Mouse (Mus musculus) adrenal gland, postnatal 36 days (tissue): ENCODE measurements around the gene Wdr44. TPM values are rescaled to one million over a fixed set of nuclear protein-coding genes. Genes with fewer than 3 reads are reported as not detected.
"Not testable (repeated sequence)": the region's sequence is repeated elsewhere in the genome, so short reads cannot be mapped to it uniquely, and the experiment has no call there.

ENCODE experiments used
- DNase-seq, 2 experiments: peaks; one replicate each; pipeline ENCODE4 v3.0.0; 2021; ENCODE audit warnings: mixed read lengths in 1 of 2
- long read RNA-seq, 2 experiments: library from polyadenylated mRNA; stranded (forward); transcript quantifications; one replicate each; pipeline ENCODE4 v2.0.0; 2021; ENCODE audit warnings: borderline sequencing depth in 2 of 2
- total RNA-seq, 2 experiments: library from RNA; stranded (reverse); gene quantifications; 2 replicates each; pipeline ENCODE4 v1.2.3; 2021

Wdr44 gene
- total RNA-seq = 10 to 100 TPM; 10.7 to 16.5 TPM
- long read RNA-seq, experiment 1, full-length matches to known transcripts = 3 of 5 reads
- long read RNA-seq, experiment 1, partial matches to known transcripts = 2 of 5 reads
- long read RNA-seq, experiment 1, other reads (novel, unspliced or antisense) = 0 of 5 reads
- long read RNA-seq, experiment 2, full-length matches to known transcripts = 2 of 2 reads
- long read RNA-seq, experiment 2, partial matches to known transcripts = 0 of 2 reads
- long read RNA-seq, experiment 2, other reads (novel, unspliced or antisense) = 0 of 2 reads

- peak; percentile 94 to 96 for DNase-seq
Measured at GRCm38 (mm10) chrX:23692722-23693442, at the start of gene Wdr44. Gene Wdr44, plus strand, starts transcription at chrX:23693051.

- DNase-seq = no peak
Measured at GRCm38 (mm10) chrX:23648371-23648770, 44.5 kb upstream of the Wdr44 start.

- no peak for DNase-seq
Measured at GRCm38 (mm10) chrX:23662216-23662615, 30.6 kb upstream of the Wdr44 start.

GRCm38 (mm10) chrX:23673193-23673592 is 19.7 kb upstream of the Wdr44 start:
- DNase-seq = no peak

- no peak for DNase-seq
Measured at GRCm38 (mm10) chrX:23675450-23675849, 17.4 kb upstream of the Wdr44 start.

- no peak for DNase-seq
Measured at GRCm38 (mm10) chrX:23676583-23676982, 16.3 kb upstream of the Wdr44 start.

GRCm38 (mm10) chrX:23677511-23677910 is 15.3 kb upstream of the Wdr44 start:
- DNase-seq = no peak

GRCm38 (mm10) chrX:23692336-23692721 is 522 bp upstream of the Wdr44 start:
- DNase-seq = no peak

- DNase-seq = peak; percentile 4 to 5
Measured at GRCm38 (mm10) chrX:23693443-23694400, 871 bp downstream of the Wdr44 start.

- DNase-seq = no peak
Measured at GRCm38 (mm10) chrX:23694588-23694987, 1.7 kb downstream of the Wdr44 start.

- DNase-seq = no peak
Measured at GRCm38 (mm10) chrX:23695109-23695508, 2.3 kb downstream of the Wdr44 start.

- DNase-seq = no peak
Measured at GRCm38 (mm10) chrX:23697346-23697745, 4.5 kb downstream of the Wdr44 start.

- DNase-seq = no peak
Measured at GRCm38 (mm10) chrX:23699023-23699422, 6.2 kb downstream of the Wdr44 start.

- DNase-seq = no peak
Measured at GRCm38 (mm10) chrX:23717247-23717646, 24.4 kb downstream of the Wdr44 start.

GRCm38 (mm10) chrX:23727463-23727862 is 34.6 kb downstream of the Wdr44 start:
- DNase-seq = no peak

- DNase-seq = no peak
Measured at GRCm38 (mm10) chrX:23754671-23755070, 61.8 kb downstream of the Wdr44 start.

- DNase-seq = no peak
Measured at GRCm38 (mm10) chrX:23767849-23768248, 75.0 kb downstream of the Wdr44 start.

- no peak for DNase-seq
Measured at GRCm38 (mm10) chrX:23807125-23807524, 114.3 kb downstream of the Wdr44 start.

GRCm38 (mm10) chrX:23810365-23810764 is 117.5 kb downstream of the Wdr44 start:
- DNase-seq = no peak

GRCm38 (mm10) chrX:23813287-23813686 is 120.4 kb downstream of the Wdr44 start:
- DNase-seq = not testable (repeated sequence)

- not testable (repeated sequence) for DNase-seq
Measured at GRCm38 (mm10) chrX:23822885-23823284, 130.0 kb downstream of the Wdr44 start.

GRCm38 (mm10) chrX:23823398-23824023 is 130.7 kb downstream of the Wdr44 start:
- peak; percentile 35 to 40 for DNase-seq
